Mouse (Mus musculus) heart, postnatal 4 days (tissue): ENCODE measurements around the gene Hist2h3b. TPM values are rescaled to one million over a fixed set of nuclear protein-coding genes. Genes with fewer than 3 reads are reported as not detected.
"Not testable (repeated sequence)": the region's sequence is repeated elsewhere in the genome, so short reads cannot be mapped to it uniquely, and the experiment has no call there.

ENCODE experiments used
- DNase-seq: peaks from one replicate; pipeline ENCODE4 v3.0.0; 2021
- total RNA-seq, 2 experiments: library from RNA; stranded (reverse); gene quantifications; 2 replicates each; pipeline ENCODE4 v1.2.3; 2021

The Hist2h3b gene
- total RNA-seq, 2 experiments from 2014 or later, result 856 to 901 TPM

GRCm38 (mm10) chr3:96238954-96239793, 29.3 kb upstream of the Hist2h3b start, which contains the start of gene Hist2h3c2:
Gene Hist2h3c2, minus strand, starts transcription at chr3:96239127.
- peak; percentile 45 for DNase-seq

GRCm38 (mm10) chr3:96239949-96240798, 28.3 kb upstream of the Hist2h3b start, which contains the start of gene Hist2h2aa2:
Gene Hist2h2aa2, minus strand, starts transcription at chr3:96240276.
- DNase-seq, result peak; percentile 96

- DNase-seq, result no peak
These were observed 27.7 kb upstream of the Hist2h3b start for GRCm38 (mm10) chr3:96240799-96241197.

- no peak for DNase-seq
These were observed 24.4 kb upstream of the Hist2h3b start for GRCm38 (mm10) chr3:96243921-96244572.

GRCm38 (mm10) chr3:96245003-96245886, 23.2 kb upstream of the Hist2h3b start, which contains the start of gene Hist2h2aa1:
Gene Hist2h2aa1, plus strand, starts transcription at chr3:96245497.
- peak; percentile 84 for DNase-seq

GRCm38 (mm10) chr3:96246018-96246417, 22.4 kb upstream of the Hist2h3b start:
- not testable (repeated sequence) for DNase-seq

GRCm38 (mm10) chr3:96246427-96246856, 22.0 kb upstream of the Hist2h3b start, which contains the start of gene Hist2h3c1:
Gene Hist2h3c1, plus strand, starts transcription at chr3:96246685.
- DNase-seq, result not testable (repeated sequence)

GRCm38 (mm10) chr3:96247356-96248140, 20.9 kb upstream of the Hist2h3b start:
- DNase-seq, result no peak

- DNase-seq, result no peak
These were observed 20.1 kb upstream of the Hist2h3b start for GRCm38 (mm10) chr3:96248141-96249033.

GRCm38 (mm10) chr3:96249034-96249345, 19.5 kb upstream of the Hist2h3b start:
- DNase-seq, result no peak

- DNase-seq, result no peak
These were observed 17.6 kb upstream of the Hist2h3b start for GRCm38 (mm10) chr3:96250890-96251289.

- no peak for DNase-seq
These were observed 16.7 kb upstream of the Hist2h3b start for GRCm38 (mm10) chr3:96251787-96252186.

GRCm38 (mm10) chr3:96254683-96255355, 13.6 kb upstream of the Hist2h3b start:
- DNase-seq, result no peak

GRCm38 (mm10) chr3:96255926-96256593, 12.4 kb upstream of the Hist2h3b start:
- no peak for DNase-seq

GRCm38 (mm10) chr3:96257190-96257589, 11.3 kb upstream of the Hist2h3b start:
- DNase-seq, result no peak

- no peak for DNase-seq
These were observed 8.2 kb upstream of the Hist2h3b start for GRCm38 (mm10) chr3:96260220-96260619.

- DNase-seq, result no peak
These were observed 6.8 kb upstream of the Hist2h3b start for GRCm38 (mm10) chr3:96261623-96262022.

- DNase-seq, result peak; percentile 86
These were observed 6.1 kb upstream of the Hist2h3b start for GRCm38 (mm10) chr3:96262216-96262875.
